Mouse (Mus musculus): Measurements from ENCODE around the gene Cyp24a1. TPM values are rescaled to one million over a fixed set of nuclear protein-coding genes. Genes with fewer than 3 reads are reported as not detected.

Gene Cyp24a1
- polyA plus RNA-seq, 1 experiment, result not detected

DNA sequence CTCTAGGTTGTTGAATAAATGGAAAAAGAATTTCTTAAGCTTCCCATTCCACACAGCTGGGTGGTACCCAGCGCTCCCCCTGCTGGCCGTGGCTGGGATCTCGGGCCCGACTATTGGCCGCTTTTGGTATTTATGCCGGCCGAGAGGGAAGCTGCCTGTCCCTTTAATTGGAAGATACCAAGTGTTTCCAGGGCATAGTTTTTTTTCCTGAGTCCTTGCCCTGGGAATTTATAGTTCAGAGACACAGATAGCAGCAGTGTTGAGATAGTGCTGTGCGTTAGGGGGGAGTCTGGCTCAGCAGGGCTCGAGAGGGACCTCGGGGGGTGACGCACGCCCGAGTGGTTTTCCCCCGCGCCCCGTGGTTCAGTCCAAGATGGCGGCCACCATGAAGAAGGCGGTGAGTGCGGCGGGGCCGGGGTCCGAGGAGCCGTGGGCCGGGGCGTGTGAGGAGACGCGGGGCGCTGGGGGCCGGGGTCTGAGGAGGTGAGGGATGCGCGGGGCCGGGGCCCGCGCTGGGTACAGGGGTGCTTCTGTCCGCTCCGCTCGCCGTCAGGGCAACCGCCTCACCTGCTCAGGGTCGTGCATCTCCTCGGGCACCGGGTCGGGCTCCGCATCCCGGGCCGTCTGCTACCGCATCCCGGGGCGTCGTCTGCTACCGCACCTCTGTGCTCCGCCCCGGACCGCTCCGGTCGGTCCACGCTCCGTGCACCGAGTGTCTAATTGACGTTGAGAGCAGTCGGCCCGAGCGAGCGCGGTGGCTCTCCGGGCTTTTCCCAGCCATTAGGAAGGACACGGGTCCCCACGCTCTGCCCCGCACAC lies 14.3 kb upstream of the Cyp24a1 start:
- no peaks in the 10 kb centered on the region; the same call in 1 of the 2 replicates for H3K4me1 ChIP-seq (ENCODE audit: control insufficient read depth, insufficient read depth, insufficient read length, low read length)
- peak overlapping the region; percentile 82 for H3K4me3 ChIP-seq (ENCODE audit: insufficient read depth, low read depth, low read length)
- H3K27ac ChIP-seq (replicated peaks; ENCODE audit: low read depth, low read length), result peak overlapping the region; percentile 98

DNA sequence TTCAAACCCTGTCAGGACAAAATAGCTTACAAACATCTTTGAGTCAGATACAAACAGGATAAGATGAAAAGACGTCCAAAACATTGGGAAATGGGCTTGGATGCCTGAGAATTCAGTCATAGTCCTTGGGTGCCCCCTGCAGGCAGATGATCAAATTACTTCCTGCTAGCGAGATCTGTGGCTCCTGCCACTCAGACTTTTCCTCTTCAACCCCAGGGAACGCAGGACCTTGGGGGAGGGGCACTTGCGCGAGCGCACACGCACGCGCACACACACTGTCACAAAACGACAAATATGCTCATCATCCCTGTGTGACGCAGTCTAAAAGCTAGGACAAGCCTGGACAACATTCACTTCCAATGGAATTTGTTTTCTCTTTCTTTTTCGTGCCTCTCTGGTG lies 11.9 kb upstream of the Cyp24a1 start:
- Histone ChIP-seq H3K4me3 (ENCODE audit: insufficient read depth, low read depth, low read length) (peak overlapping the region; percentile 42), H3K4me1 (ENCODE audit: control insufficient read depth, insufficient read depth, insufficient read length, low read length) (no peaks in the 10 kb centered on the region; the same call in 1 of the 2 replicates), H3K27ac (replicated peaks; ENCODE audit: low read depth, low read length) (no peak overlapping the region)

DNA sequence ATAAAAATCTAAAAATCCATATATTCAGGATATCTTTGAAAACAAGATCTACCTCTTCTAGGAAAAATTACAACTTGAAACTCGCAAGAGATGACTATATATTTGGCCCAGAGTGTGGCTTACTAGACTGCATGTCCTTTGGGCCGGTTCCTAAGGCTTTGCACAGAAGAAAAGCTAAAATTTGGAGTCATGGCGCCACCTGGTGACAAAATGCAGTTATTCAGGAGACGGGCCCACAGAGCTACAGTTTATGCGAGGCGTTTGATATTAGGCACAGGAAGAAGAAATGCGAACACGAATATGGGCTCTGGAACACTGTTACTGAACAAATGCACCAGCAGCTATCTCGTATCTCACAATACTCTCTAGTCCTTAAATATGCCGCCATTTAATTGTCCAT lies 10.8 kb upstream of the Cyp24a1 start:
- no peak overlapping the region for H3K4me3 ChIP-seq (ENCODE audit: insufficient read depth, low read depth, low read length)
- H3K4me1 ChIP-seq (ENCODE audit: control insufficient read depth, insufficient read depth, insufficient read length, low read length), result no peaks in the 10 kb centered on the region; the same call in 1 of the 2 replicates
- no peak overlapping the region for H3K27ac ChIP-seq (replicated peaks; ENCODE audit: low read depth, low read length)

DNA sequence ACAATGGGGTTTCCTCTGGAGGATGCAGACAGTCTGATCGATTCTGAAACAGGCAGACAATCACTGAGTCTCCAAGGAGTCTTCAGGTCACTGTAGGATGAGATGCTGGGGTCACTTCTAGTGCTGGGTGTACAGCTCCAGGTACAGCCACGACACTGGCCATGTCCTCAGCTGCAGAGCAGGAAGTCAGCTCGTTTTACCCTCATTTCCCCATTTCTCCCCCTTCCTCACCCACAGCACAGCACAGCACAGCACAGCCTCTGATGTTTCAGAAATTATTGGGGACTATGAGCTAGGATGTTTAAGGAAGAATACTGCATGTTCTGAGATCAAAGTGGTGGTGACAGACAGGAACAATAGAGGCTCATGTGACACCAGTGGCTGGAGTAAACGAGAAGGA lies 7.0 kb upstream of the Cyp24a1 start:
- Histone ChIP-seq H3K4me3 (ENCODE audit: insufficient read depth, low read depth, low read length) (no peak overlapping the region), H3K27ac (replicated peaks; ENCODE audit: low read depth, low read length) (no peak overlapping the region), H3K4me1 (ENCODE audit: control insufficient read depth, insufficient read depth, insufficient read length, low read length) (no peaks in the 10 kb centered on the region)

DNA sequence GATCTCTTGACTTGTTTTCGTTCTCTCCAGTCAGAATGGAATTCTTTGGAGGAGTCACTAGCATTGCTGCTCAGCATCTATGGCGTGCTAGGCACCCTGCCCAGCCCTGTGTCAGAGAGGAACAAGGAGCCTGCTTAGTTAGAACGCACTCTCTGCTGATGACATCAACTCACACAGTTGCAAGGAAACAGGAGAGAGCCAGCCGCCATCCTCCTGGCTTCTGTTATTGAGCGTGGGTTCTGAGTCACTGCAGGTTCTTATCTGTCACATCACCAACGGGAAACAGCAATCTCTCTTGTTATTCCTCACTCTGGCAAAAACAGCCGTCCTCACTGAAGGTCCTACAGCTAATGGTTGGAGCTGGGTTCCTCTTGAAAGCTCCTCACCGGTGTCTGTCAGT lies 6.4 kb upstream of the Cyp24a1 start:
- Histone ChIP-seq H3K27ac (replicated peaks; ENCODE audit: low read depth, low read length) (no peak overlapping the region), H3K4me1 (ENCODE audit: control insufficient read depth, insufficient read depth, insufficient read length, low read length) (no peaks in the 10 kb centered on the region)

DNA sequence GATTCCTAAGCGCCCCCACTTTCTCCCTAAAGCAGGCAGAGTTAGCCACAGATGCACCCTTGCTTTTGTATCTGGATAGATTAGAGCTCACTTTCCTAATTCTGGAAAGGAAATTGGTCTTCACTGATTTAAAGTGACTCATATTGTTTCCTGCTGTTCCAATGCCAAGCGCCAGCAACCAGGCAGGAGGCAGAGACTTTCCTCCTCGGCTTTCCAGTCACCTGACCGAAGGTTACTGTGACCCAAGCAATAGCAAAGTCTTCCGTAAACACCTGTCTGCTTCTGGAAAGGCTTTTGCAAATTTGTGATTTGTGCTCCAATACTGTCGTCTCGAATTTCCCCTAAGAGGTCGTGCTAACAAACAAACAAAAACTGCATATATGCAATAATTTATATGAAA lies 1.1 kb upstream of the Cyp24a1 start:
- Histone ChIP-seq H3K4me3 (ENCODE audit: insufficient read depth, low read depth, low read length) (no peak overlapping the region), H3K27ac (replicated peaks; ENCODE audit: low read depth, low read length) (no peak overlapping the region), H3K4me1 (ENCODE audit: control insufficient read depth, insufficient read depth, insufficient read length, low read length) (no peaks in the 10 kb centered on the region)

More for the DNA sequence above, 6.4 kb upstream of the Cyp24a1 start:
- no peak overlapping the region for H3K4me3 ChIP-seq (ENCODE audit: insufficient read depth, low read depth, low read length)

DNA sequence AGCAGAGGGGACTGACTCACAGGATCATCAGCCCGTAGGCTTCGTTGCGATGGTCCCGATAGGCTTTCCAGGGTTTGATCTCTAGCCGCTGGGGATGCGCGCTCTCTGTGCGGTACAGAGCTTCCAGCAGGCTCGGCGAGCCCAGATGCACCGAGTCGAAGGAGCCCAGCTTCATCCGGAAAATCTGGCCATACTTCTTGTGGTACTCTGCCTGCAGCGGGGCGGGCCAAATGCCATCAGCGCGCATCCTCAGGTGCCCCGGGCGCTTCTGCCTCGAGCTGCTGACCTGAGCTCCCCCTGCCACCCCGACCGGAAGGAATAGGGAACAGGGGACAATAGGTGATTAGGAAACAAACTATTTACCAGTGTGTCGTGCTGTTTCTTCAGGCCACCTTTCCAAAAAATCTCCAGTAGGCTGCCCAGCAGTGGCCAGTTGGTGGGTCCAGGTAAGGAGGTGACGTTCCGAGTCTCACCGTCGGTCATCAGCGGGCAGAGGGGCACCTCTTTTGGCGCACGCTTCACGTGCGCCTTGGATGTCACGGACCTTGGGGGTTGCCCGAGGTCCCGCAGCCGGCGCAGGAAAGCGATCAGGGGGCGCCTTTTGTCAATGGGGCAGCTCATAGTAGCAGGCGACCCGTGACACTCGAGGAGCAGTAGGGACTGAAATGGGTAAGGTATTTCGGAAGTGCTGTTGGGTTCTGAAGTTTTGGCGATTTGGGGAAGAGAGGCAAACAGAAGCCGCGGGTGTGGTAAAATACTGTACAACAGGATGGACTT lies 603 bp downstream of the Cyp24a1 start, which contains the start of gene Pfdn4:
TSS of gene Pfdn4 (plus strand) at position 275 of the 777 bp plus-strand sequence.
- H3K4me3 ChIP-seq (ENCODE audit: insufficient read depth, low read depth, low read length), result no peak within 1 kb of the TSS
- no peak within 1 kb of the TSS for H3K27ac ChIP-seq (replicated peaks; ENCODE audit: low read depth, low read length)
- H3K4me1 ChIP-seq (ENCODE audit: control insufficient read depth, insufficient read depth, insufficient read length, low read length), result no peaks in the 10 kb centered on the region

DNA sequence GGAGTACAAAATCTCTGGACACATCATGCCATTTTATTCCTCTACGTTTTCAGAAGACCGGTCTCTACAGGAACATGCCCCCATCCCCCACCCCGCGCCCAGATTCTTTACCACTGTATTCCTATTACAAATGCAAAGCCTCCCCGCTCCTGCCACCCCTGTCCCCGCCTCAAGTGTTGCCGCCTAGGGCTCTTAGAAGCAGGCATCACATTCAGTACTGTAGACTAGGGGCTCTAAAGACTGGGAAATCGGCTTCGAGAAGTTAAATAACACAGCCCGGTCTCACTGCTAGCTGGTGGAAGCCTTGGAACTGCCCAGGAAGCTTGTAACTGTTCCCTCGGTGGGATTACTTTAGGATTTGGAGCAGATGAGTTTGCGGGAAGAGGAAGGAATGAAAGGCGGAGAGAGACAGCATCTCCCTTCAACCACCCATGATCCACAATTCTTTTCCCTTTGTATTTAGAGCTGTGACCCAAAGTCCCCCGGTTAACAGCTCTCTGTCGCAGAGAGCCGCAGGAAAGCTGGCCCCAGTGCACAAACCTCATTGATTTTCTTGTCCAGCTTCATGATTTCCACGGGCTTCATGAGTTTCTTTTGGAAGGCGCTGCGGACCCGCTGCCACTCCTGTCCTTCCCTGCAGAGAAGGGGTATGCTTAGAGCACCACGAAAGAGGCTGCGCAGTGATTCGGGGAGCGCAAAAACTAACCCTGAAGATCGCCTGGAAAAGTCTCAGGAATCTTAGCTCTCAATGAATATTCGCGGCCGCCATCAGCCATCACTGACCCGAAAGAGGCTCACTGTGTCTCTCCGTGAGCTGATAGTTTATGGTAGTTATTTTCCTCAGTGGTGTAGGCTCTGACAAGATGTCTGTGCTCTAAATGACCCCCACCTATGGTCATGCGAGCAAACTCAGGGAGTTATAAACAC lies 1.9 kb downstream of the Cyp24a1 start:
- H3K27ac ChIP-seq (replicated peaks; ENCODE audit: low read depth, low read length), result no peak overlapping the region
- H3K4me3 ChIP-seq (ENCODE audit: insufficient read depth, low read depth, low read length), result no peak overlapping the region
- no peaks in the 10 kb centered on the region for H3K4me1 ChIP-seq (ENCODE audit: control insufficient read depth, insufficient read depth, insufficient read length, low read length)

DNA sequence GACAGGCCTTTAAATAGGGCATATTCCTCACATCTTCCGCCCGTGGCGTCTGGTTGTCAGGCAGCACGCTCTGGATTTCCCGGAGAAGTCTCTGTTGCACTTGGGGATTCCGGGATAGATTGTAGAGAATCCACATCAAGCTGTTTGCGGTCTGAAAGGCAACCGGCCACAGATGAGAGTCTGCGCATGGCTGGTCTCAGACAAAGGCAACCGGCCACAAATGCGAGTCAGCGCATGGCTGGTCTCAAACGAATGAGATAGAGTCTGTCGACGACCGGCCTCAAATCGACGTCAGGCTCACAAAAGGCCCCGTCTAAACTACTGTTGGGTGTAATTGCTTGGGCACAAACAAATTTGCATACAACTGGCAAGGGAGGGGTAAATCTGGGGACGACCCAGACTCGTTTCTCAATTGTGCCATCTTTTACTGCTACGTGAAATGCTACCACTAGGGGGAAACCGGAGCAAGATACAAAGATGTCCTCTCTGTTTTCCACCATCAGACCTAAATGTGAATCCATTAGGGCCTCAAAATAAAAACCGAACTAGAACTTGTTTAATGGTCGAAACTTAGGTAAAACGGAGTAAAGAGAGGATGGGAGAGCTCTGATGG lies 8.9 kb downstream of the Cyp24a1 start:
- H3K4me1 ChIP-seq (ENCODE audit: control insufficient read depth, insufficient read depth, insufficient read length, low read length), result no peaks in the 10 kb centered on the region
- no peak overlapping the region for H3K4me3 ChIP-seq (ENCODE audit: insufficient read depth, low read depth, low read length)
- H3K27ac ChIP-seq (replicated peaks; ENCODE audit: low read depth, low read length), result no peak overlapping the region

DNA sequence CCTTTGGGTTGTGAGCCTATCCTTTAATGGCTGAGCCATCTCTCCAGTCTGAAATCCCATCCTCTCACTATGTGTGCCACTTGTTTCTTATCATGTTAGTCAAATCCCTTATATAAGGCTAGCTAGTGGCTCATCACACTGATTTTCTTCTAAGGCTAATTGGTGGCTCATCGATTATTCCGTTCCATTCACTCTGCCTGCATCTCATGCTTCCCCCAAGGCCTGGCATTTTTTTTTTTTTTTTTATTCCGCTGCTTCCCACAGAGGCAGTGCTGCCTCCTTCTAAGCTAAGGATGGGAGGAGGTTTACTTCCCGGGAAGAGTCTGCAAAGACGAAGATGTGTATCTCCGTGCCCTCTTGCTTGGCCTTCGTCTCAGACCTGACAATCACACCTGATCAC lies 9.7 kb downstream of the Cyp24a1 start:
- Histone ChIP-seq H3K4me3 (ENCODE audit: insufficient read depth, low read depth, low read length) (no peak overlapping the region), H3K27ac (replicated peaks; ENCODE audit: low read depth, low read length) (no peak overlapping the region), H3K4me1 (ENCODE audit: control insufficient read depth, insufficient read depth, insufficient read length, low read length) (no peaks in the 10 kb centered on the region)

DNA sequence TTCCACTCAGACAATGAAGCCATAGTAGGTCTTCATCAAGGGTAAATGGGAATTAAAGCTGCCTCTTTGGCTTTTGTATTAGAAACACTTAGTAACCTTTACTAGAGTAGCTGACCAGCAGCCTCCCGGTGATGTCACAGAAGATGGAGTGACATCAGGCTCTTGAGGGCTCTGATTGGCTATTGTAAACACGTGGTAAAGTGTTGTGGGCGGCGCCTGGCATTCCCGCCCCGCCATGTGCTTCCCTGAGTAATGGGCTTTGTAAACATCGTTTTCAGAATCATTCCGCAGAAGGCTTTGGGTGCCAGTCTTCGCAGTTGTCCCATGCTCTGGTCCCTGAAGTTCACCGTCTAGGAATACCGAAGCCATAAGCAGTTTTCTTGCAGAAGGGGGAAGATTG lies 13.0 kb downstream of the Cyp24a1 start:
- Histone ChIP-seq H3K4me3 (ENCODE audit: insufficient read depth, low read depth, low read length) (no peak overlapping the region), H3K4me1 (ENCODE audit: control insufficient read depth, insufficient read depth, insufficient read length, low read length) (no peaks in the 10 kb centered on the region), H3K27ac (replicated peaks; ENCODE audit: low read depth, low read length) (no peak overlapping the region)

DNA sequence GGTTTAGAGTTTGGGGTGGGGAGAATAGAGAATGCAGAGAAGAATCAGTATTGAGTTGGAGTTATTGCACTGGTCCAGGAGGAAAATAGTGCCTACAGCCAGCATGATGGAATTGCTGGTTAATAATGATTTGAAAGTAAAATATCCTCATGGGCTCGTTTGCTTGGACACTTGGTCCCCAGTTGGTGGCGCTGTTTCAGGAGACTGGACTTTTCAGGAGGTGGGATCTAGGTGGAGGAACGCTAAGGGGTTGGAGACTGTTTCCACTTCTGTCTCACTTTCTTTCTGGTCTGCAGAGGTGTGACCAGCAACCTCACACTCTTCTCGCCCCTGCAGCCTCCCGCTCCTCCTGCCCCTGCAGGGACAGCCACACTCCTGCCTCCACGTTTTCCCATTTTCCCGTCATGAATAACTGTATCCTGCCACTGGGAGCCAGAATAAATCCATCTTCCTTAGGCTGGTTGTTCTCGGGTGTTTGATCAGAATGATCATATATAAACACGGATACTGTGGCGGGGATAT lies 14.9 kb downstream of the Cyp24a1 start:
- Histone ChIP-seq H3K4me3 (ENCODE audit: insufficient read depth, low read depth, low read length) (no peak overlapping the region), H3K4me1 (ENCODE audit: control insufficient read depth, insufficient read depth, insufficient read length, low read length) (no peaks in the 10 kb centered on the region), H3K27ac (replicated peaks; ENCODE audit: low read depth, low read length) (no peak overlapping the region)

DNA sequence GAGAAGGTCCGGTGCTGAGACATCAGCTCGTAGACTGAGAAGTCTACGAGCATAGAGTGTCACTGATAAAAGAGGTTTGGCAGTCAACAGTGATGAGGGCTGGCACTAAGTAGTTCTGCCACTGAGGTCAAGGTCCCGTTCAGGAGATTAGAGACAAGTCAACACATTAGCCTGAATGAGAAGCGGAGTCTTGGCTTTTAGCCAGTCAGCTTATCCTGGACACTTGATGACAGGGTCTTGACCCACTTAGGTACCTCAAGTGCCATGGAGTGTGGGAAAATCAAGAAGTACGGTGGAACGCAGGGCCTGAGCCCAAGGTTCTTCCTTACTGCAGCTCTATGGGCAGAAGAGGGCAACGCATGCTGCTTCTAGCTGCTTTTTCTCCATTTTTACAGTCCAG lies 20.3 kb downstream of the Cyp24a1 start:
- H3K27ac ChIP-seq (replicated peaks; ENCODE audit: low read depth, low read length), result no peak overlapping the region
- no peak overlapping the region for H3K4me3 ChIP-seq (ENCODE audit: insufficient read depth, low read depth, low read length)
- no peaks in the 10 kb centered on the region for H3K4me1 ChIP-seq (ENCODE audit: control insufficient read depth, insufficient read depth, insufficient read length, low read length)

DNA sequence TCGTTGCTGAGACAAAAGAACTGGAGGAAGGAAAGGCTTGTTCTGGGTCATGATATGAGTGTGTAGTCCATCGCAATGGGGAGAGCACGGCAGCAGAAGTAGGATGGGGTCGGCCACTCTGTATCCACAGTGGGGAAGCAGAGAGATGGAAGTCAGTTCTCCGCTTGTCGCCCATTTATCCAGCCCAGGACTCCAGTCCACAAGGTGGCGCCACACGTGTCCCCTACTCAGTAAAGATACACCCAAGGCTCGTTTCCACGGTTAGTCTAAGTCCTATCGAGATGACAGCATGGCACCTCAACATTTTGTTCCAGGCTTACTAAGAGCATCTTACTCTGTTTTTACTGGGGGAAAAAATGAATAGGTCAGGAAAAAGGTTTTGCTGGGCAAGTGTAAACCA lies 20.7 kb downstream of the Cyp24a1 start:
- H3K4me1 ChIP-seq (ENCODE audit: control insufficient read depth, insufficient read depth, insufficient read length, low read length), result no peaks in the 10 kb centered on the region
- no peak overlapping the region for H3K27ac ChIP-seq (replicated peaks; ENCODE audit: low read depth, low read length)
- H3K4me3 ChIP-seq (ENCODE audit: insufficient read depth, low read depth, low read length), result no peak overlapping the region

Data from brown adipose tissue, adult 24 weeks (tissue).